ENCODE assay signal across 16 mouse cellular contexts in the genomic region with DNA sequence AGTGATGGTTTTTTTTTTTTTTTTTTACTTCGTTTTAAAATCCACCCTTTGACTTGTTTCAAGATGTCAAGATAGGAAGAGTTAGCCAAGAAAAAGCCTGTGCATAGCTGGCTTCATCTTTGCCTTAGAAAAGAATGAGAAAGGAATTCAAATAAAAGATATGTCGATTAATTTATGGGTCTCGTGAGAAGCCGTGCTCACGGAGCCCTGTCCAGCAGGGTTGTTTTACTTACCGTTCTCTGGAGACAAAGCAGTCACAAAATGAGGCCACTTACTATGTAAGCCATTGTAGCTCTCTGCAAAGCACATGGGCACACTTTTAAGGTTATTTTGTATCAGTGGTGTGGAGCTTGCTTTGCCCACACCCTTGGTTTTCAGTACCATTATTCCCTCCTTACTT.
DNase-seq lines count a peak whose midpoint lies in the region; ATAC-seq and TF ChIP-seq lines count a peak whose summit lies in the region.
"Had no signal": no experiment of that assay in that cellular context is flagged by ENCODE, and none has a peak within 500 bp of the region (broad histone marks: within the 10 kb centered on the region; RNA-seq: fewer than 3 reads in every experiment).

No protein-coding gene starts in this region.

- 62% methylated on average over 6 of the region's 6 CpGs for WGBS in forebrain, embryonic 11.5 days
- 33% methylated on average over 6 of the region's 6 CpGs for WGBS in forebrain, embryonic 14.5 days
- WGBS in neural tube, embryonic 11.5 days: 41% methylated on average over 6 of the region's 6 CpGs
- 49% methylated on average over 6 of the region's 6 CpGs for WGBS in hindbrain, postnatal 0 days

- H3K4me3 ChIP-seq in forebrain, embryonic 11.5 days (ENCODE audit: low read depth, low read length): no peak overlapping the region
- no peak overlapping the region for H3K4me3 ChIP-seq in forebrain, embryonic 14.5 days (ENCODE audit: low read depth, low read length)
- no peak overlapping the region for H3K4me3 ChIP-seq in neural tube, embryonic 11.5 days (ENCODE audit: low read depth, low read length)
- H3K4me3 ChIP-seq in hindbrain, postnatal 0 days (ENCODE audit: low read length): no peak overlapping the region
- H3K4me3 ChIP-seq: embryonic facial prominence, embryonic 13.5 days; heart, adult 2 months; intestine, embryonic 15.5 days; left cerebral cortex, adult 2 months; limb, embryonic 12.5 days; stomach, embryonic 15.5 days had no signal

- no peaks in the 10 kb centered on the region for H3K36me3 ChIP-seq in forebrain, embryonic 11.5 days (ENCODE audit: control insufficient read depth, insufficient read depth, low read length)
- no peaks in the 10 kb centered on the region for H3K36me3 ChIP-seq in forebrain, embryonic 14.5 days (ENCODE audit: control insufficient read depth, insufficient read depth, low read length)
- H3K36me3 ChIP-seq in neural tube, embryonic 11.5 days (ENCODE audit: control insufficient read depth, insufficient read depth, low read length): no peaks in the 10 kb centered on the region
- no peaks in the 10 kb centered on the region for H3K36me3 ChIP-seq in hindbrain, postnatal 0 days (ENCODE audit: insufficient read depth, low read length)
- H3K36me3 ChIP-seq: embryonic facial prominence, embryonic 13.5 days; intestine, embryonic 15.5 days; limb, embryonic 12.5 days; stomach, embryonic 15.5 days had no signal

- no peak overlapping the region for H3K4me2 ChIP-seq in forebrain, embryonic 11.5 days (ENCODE audit: low read depth, low read length, severe bottlenecking)
- H3K4me2 ChIP-seq in forebrain, embryonic 14.5 days (ENCODE audit: low read length): no peak overlapping the region
- no peak overlapping the region for H3K4me2 ChIP-seq in neural tube, embryonic 11.5 days (ENCODE audit: low read depth)
- no peak overlapping the region for H3K4me2 ChIP-seq in hindbrain, postnatal 0 days (ENCODE audit: low read depth, low read length)
- H3K4me2 ChIP-seq: embryonic facial prominence, embryonic 13.5 days; intestine, embryonic 15.5 days; limb, embryonic 12.5 days; stomach, embryonic 15.5 days had no signal

- DNase-seq in forebrain, embryonic 11.5 days (ENCODE audit: low spot score): peak; percentile 41
- DNase-seq in forebrain, embryonic 14.5 days (ENCODE audit: low spot score): no peak
- DNase-seq in neural tube, embryonic 11.5 days (ENCODE audit: low spot score): no peak
- no peak for DNase-seq in neural tube, embryonic 10.5 days (ENCODE audit: extremely low spot score, low spot score)
- DNase-seq in hindbrain, postnatal 0 days (ENCODE audit: low spot score): no peak
- DNase-seq in adrenal gland, adult 18-20 months (ENCODE audit: low spot score in 2 of 2): no peak
- no peak for DNase-seq in right cerebral cortex, postnatal 4 days

- H3K9me3 ChIP-seq in forebrain, embryonic 11.5 days (ENCODE audit: control insufficient read depth, low read length): no peaks in the 10 kb centered on the region
- no peaks in the 10 kb centered on the region for H3K9me3 ChIP-seq in forebrain, embryonic 14.5 days (replicated peaks; ENCODE audit: control insufficient read depth, low read length)
- no peaks in the 10 kb centered on the region for H3K9me3 ChIP-seq in neural tube, embryonic 11.5 days (ENCODE audit: control insufficient read depth, low read length)
- H3K9me3 ChIP-seq in hindbrain, postnatal 0 days (ENCODE audit: low read length): no peaks in the 10 kb centered on the region
- H3K9me3 ChIP-seq: embryonic facial prominence, embryonic 13.5 days; intestine, embryonic 15.5 days; limb, embryonic 12.5 days; stomach, embryonic 15.5 days had no signal

- peaks cover 18% of the 10 kb centered on the region for H3K4me1 ChIP-seq in forebrain, embryonic 11.5 days (replicated peaks; ENCODE audit: control insufficient read depth, insufficient read depth, low read length)
- peaks cover 30% of the 10 kb centered on the region for H3K4me1 ChIP-seq in forebrain, embryonic 14.5 days (ENCODE audit: control insufficient read depth, insufficient read depth, low read length)
- peaks cover 2% of the 10 kb centered on the region; the same call in 1 of the 2 replicates for H3K4me1 ChIP-seq in neural tube, embryonic 11.5 days (ENCODE audit: control insufficient read depth, insufficient read depth, low read length)
- 0 out of 2 replicates have a peak, but pooled peaks cover 6% of the 10 kb centered on the region for H3K4me1 ChIP-seq in hindbrain, postnatal 0 days (ENCODE audit: insufficient read depth, low read length)
- H3K4me1 ChIP-seq: stomach, embryonic 15.5 days had no signal

- ATAC-seq in forebrain, embryonic 11.5 days (replicated peaks; ENCODE audit: low FRiP score): no peak
- no peak for ATAC-seq in forebrain, embryonic 14.5 days
- no peak for ATAC-seq in neural tube, embryonic 11.5 days (ENCODE audit: insufficient read depth, low FRiP score, low TSS enrichment)
- no peak for ATAC-seq in hindbrain, postnatal 0 days
- no peak for ATAC-seq in CD4-positive, CD25-positive, alpha-beta regulatory T cell, adult 4 months
- ATAC-seq: activated CD4-positive, CD25-positive, alpha-beta regulatory T cell, adult 4 months had no signal

- TF ChIP-seq CTCF in hindbrain, postnatal 0 days (IDR thresholded peaks at IDR 0.05; ENCODE audit: low read depth): no peak

- no peak overlapping the region for H3K9ac ChIP-seq in forebrain, embryonic 11.5 days (ENCODE audit: low read length)
- H3K9ac ChIP-seq in forebrain, embryonic 14.5 days (ENCODE audit: low read length): no peak overlapping the region
- H3K9ac ChIP-seq in neural tube, embryonic 11.5 days (ENCODE audit: low read length): no peak overlapping the region
- H3K9ac ChIP-seq in hindbrain, postnatal 0 days (replicated peaks; ENCODE audit: low read length): no peak overlapping the region
- H3K9ac ChIP-seq: embryonic facial prominence, embryonic 13.5 days; intestine, embryonic 15.5 days; limb, embryonic 12.5 days; liver, embryonic 14.5 days; stomach, embryonic 15.5 days had no signal

- H3K27ac ChIP-seq in forebrain, embryonic 11.5 days (ENCODE audit: low read depth, low read length): 0 out of 2 replicates have a peak overlapping the region, but pooled peaks have one; percentile 27
- no peak overlapping the region for H3K27ac ChIP-seq in forebrain, embryonic 14.5 days (ENCODE audit: low read depth, low read length)
- peak overlapping the region; percentile 29; the same call in 1 of the 2 replicates for H3K27ac ChIP-seq in neural tube, embryonic 11.5 days (ENCODE audit: low read depth, low read length)
- H3K27ac ChIP-seq in hindbrain, postnatal 0 days: peak overlapping the region; percentile 8; the same call in 1 of the 2 replicates
- H3K27ac ChIP-seq: embryonic facial prominence, embryonic 13.5 days; heart, adult 2 months; intestine, embryonic 15.5 days; left cerebral cortex, adult 2 months; limb, embryonic 12.5 days; liver, embryonic 14.5 days; stomach, embryonic 15.5 days had no signal

- H3K27me3 ChIP-seq in forebrain, embryonic 11.5 days (ENCODE audit: control insufficient read depth, insufficient read depth, low read length): no peaks in the 10 kb centered on the region
- no peaks in the 10 kb centered on the region for H3K27me3 ChIP-seq in forebrain, embryonic 14.5 days (replicated peaks; ENCODE audit: control insufficient read depth, insufficient read depth, low read length)
- no peaks in the 10 kb centered on the region for H3K27me3 ChIP-seq in neural tube, embryonic 11.5 days (ENCODE audit: control insufficient read depth, insufficient read depth, low read length)
- H3K27me3 ChIP-seq in hindbrain, postnatal 0 days (ENCODE audit: insufficient read depth, low read length): no peaks in the 10 kb centered on the region
- H3K27me3 ChIP-seq: embryonic facial prominence, embryonic 13.5 days; intestine, embryonic 15.5 days; limb, embryonic 12.5 days; stomach, embryonic 15.5 days had no signal
